Mouse (Mus musculus): ENCODE measurements at regions not wholly inside any gene's neighbourhood (a gene's known extent, or its start where the extent isn't known, plus 50 kb on each side); places are given as distances from the start of the nearest gene placed in this dataset.
A peak's percentile ranks its signal among the peaks of the same experiment; 100 is the strongest.

- DNase-seq (ENCODE audit: extremely low read depth, insufficient read length, low spot score), result no peak
These were observed 492.1 kb upstream of the Jag1 start for GRCm38 (mm10) chr2:137608506-137608905.

- no peak for DNase-seq (ENCODE audit: extremely low read depth, insufficient read length, low spot score)
These were observed 481.7 kb upstream of the Jag1 start for GRCm38 (mm10) chr2:137598136-137598535.

GRCm38 (mm10) chr2:137594509-137594908 lies 478.1 kb upstream of the Jag1 start:
- DNase-seq (ENCODE audit: extremely low read depth, insufficient read length, low spot score), result peak; percentile 7

- DNase-seq (ENCODE audit: extremely low read depth, insufficient read length, low spot score), result no peak
These were observed 475.1 kb upstream of the Jag1 start for GRCm38 (mm10) chr2:137591551-137591950.

- DNase-seq (ENCODE audit: extremely low read depth, insufficient read length, low spot score), result peak; percentile 7
These were observed 465.0 kb upstream of the Jag1 start for GRCm38 (mm10) chr2:137581491-137581890.

- no peak for DNase-seq (ENCODE audit: extremely low read depth, insufficient read length, low spot score)
These were observed 459.3 kb upstream of the Jag1 start for GRCm38 (mm10) chr2:137575750-137576149.

DNA sequence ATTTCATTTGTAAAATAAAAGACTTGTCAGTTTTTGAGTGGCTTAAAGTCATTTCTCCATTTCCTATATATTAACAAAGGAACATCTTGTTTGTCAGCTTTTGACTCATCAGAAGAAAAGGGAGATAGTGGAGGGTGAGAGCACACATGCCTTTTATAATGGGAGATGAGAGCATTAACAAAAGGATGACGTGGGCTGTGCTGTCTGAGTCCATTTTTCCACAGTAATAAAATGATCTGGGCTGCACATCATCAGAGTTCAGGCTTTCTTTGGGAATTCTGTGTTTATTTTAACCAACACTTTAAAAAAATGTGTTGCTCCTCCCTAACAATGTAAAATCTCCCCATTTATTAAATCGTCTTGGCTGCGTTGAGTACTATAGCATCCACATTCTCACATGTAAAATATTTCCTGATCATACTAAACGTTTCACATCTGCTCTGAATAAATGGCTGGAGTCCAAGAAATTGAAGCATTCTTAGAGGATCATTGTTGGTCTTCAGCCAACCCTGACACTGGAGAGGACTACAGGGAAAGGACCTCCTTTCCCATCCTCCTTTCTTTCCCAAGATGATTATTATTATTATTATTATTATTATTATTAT lies 458.5 kb upstream of the Jag1 start:
- no peak for DNase-seq (ENCODE audit: extremely low read depth, insufficient read length, low spot score)

GRCm38 (mm10) chr2:137571146-137571545 lies 454.7 kb upstream of the Jag1 start:
- DNase-seq (ENCODE audit: extremely low read depth, insufficient read length, low spot score), result no peak

DNA sequence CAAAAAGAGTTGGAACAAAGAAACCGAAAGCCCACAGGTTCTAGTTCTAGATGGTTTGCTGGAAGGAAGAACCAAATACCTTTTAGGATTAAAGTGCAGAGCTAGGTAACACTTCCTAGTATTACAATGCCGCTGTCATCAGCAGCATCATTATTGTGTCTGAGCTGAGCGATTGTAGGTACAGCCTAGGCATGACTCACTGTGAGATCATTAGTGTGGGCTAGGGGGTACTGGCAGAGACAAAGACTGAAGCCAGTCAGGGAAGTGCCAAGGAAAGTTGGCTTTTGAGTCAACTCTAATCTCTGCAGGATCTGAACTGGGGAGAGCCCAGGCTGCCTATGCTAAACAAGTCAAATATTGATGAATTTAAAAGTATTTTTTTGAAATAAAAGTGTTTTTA lies 450.2 kb upstream of the Jag1 start:
- DNase-seq (ENCODE audit: extremely low read depth, insufficient read length, low spot score), result no peak

GRCm38 (mm10) chr2:137564064-137564624 lies 447.7 kb upstream of the Jag1 start:
- DNase-seq (ENCODE audit: extremely low read depth, insufficient read length, low spot score), result no peak

- no peak for DNase-seq (ENCODE audit: extremely low read depth, insufficient read length, low spot score)
These were observed 443.9 kb upstream of the Jag1 start for GRCm38 (mm10) chr2:137560366-137560765.

DNA sequence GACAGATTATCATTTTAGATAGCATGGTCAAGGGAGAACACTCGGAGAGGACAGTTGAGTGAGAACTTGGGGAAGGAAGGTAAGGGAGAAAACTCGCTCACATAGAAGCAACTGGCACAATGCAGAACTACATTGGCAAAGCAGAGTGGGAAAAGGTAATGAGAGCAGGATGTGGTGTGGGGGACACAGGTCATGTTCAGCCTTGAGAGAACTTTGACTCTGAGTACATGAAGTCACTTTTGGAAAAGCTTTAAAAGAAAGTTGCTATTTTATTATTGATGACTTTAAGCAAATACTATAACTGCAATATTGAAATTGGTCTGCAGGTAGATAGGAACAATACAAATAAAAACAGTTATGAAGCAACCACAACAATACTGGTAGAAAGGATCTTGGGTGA lies 437.4 kb upstream of the Jag1 start:
- DNase-seq (ENCODE audit: extremely low read depth, insufficient read length, low spot score), result no peak

GRCm38 (mm10) chr2:137536581-137536980 lies 420.1 kb upstream of the Jag1 start:
- DNase-seq (ENCODE audit: extremely low read depth, insufficient read length, low spot score), result no peak

DNA sequence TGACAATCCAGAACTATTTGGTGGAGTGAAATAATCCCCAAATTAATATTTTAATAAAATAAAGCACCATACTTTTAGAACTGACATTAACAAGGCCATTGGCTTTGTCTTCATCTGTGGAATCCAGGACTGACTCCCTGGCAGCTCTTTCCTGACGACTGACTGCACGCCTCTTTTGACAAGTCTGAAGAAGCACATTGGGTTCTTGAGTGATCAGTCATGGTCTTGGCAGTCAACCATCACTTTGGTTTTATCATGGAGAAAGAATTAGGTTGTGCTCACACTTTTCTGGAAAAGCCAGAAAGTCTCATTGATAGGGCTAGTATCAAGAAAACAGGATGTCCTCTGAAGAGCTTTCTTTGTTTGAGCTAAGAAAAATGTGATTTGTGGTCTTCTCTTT lies 399.8 kb upstream of the Jag1 start:
- DNase-seq (ENCODE audit: extremely low read depth, insufficient read length, low spot score), result no peak

DNA sequence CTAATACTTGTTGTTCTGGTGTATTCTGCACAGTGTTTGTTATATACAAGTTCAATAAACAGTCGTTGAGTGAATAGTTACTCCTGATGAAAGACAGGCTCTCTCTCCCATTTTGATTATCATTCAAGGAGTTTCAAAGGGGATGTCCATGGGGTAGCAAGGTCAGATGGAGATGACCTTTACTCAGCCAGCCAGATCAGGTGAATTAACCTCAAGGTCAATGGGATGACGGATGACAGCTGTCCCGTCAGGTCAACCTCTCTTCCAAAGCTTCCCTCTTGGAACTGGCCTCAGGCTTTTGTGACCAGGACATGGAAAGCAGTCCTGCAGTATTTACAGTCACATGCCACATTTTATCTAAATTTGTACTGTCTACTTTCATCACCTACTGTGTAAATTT lies 398.6 kb upstream of the Jag1 start:
- no peak for DNase-seq (ENCODE audit: extremely low read depth, insufficient read length, low spot score)

GRCm38 (mm10) chr2:137513895-137514506 lies 397.6 kb upstream of the Jag1 start:
- no peak for DNase-seq (ENCODE audit: extremely low read depth, insufficient read length, low spot score)

GRCm38 (mm10) chr2:137510671-137511235 lies 394.3 kb upstream of the Jag1 start:
- DNase-seq (ENCODE audit: extremely low read depth, insufficient read length, low spot score), result no peak

DNA sequence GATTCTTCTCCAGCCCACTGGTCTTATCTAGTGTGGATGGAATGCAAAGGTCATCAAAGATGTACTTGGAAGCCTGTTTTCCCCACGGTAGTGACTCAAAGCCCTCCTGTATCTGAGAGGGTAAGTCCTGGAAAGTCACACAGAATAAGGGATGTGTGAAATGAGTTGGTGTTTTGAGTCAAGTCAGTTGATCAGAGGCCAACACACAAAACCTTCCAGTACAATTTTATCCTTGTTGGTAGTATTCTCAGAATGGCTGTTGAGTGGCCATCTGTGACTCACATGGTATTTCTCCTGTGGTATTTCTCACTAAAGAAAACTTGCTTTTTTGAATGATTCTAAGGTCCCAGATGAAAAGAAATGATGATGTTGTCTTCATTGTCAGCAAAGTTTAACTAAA lies 384.8 kb upstream of the Jag1 start:
- no peak for DNase-seq (ENCODE audit: extremely low read depth, insufficient read length, low spot score)

GRCm38 (mm10) chr2:137497616-137498015 lies 381.2 kb upstream of the Jag1 start:
- DNase-seq (ENCODE audit: extremely low read depth, insufficient read length, low spot score), result no peak

DNA sequence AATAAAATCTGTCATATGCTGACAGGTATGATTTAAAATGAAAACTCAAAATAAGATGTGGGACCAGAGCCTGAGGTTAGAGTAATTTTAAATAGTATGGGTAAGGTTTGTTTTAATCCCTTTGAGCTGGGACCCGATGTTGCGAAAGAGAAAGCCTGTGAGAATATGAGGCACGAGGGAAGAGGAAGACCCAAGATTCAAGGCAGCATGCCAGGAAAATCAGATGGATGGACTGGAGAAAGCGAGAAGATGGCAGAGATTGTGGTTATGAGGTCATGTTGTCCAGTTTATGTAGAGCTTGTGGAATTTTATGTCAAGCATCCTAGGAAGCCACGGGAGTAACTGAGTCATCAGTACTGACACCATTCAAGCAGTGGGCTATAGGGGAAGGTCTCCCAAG lies 377.2 kb upstream of the Jag1 start:
- DNase-seq (ENCODE audit: extremely low read depth, insufficient read length, low spot score), result peak; percentile 13

DNA sequence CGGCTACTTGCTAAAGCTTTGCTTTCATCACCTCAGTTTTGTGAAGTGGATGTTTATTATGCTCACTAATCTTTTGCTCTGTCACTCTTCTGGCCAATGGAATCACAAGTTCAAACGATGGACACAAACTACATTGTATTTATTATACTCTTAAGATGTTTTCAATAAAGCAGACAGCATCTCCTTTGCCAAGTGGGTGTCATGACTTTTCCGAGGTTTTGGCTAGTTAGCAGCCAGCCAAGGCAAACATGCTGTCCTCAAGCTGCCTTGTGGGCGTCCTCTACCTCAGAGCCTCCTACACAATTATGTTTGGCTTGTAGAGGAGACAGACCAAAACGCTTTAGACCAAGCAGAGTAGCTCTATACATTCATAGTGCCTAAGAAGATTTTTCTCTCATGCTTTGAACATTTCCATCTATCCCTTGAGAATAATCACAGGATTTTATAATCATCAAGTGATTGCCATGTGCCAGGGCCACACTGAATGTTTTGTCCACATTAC lies 372.8 kb upstream of the Jag1 start:
- no peak for DNase-seq (ENCODE audit: extremely low read depth, insufficient read length, low spot score)

DNA sequence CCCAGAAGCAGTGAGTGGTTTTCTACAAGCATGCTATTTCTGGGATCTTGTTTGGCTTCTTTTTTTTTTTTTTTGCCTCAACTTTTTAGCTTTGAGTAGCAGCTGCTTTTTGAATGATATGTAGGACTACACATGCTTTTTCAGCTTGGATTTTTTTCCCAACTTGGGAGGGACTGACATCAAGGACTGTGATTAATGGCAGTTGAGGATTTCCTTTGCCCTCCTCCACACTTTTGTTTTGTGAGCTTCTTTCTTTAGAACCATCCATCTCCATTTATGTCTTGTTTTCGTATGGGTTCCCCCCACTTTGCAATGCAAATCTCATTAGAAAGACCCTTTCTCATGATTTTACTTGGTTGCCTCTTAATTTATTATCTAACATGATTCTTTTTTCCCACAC lies 352.3 kb upstream of the Jag1 start:
- no peak for DNase-seq (ENCODE audit: extremely low read depth, insufficient read length, low spot score)
